In the genomic region with DNA sequence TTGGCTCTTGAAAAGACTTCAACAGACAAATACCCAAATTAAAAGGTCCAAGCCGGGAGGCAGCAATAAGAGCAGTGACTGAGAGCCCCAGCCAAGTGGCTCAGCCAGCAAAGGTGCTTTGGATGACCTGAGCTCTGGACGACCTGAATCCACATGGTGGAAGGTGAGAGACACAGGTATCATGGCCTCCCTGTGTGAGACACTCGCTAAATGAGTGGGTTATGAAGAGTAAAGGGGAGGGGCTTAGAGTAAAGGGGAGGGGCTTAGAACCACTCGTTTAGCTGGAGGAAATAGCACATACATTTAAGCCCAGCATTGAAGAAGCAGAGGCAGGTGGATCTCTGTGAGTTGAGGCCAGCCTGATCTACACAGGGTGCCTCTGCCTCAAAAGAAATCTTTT, we compare ENCODE assay signal across 14 mouse cellular contexts.
"Had no signal": no experiment of that assay in that cellular context is flagged by ENCODE, and none has a peak within 500 bp of the region (broad histone marks: within the 10 kb centered on the region; RNA-seq: fewer than 3 reads in every experiment).

No protein-coding gene starts in this region.

- H3K9ac ChIP-seq: liver, embryonic 14.5 days; liver, postnatal 0 days; lung, embryonic 14.5 days; midbrain, embryonic 12.5 days; midbrain, embryonic 15.5 days; neural tube, embryonic 12.5 days; neural tube, embryonic 15.5 days; stomach, embryonic 15.5 days had no signal

- H3K4me1 ChIP-seq: midbrain, embryonic 15.5 days had no signal

- DNase-seq: liver, postnatal 0 days; right cerebral cortex, adult 18-20 months; right cerebral cortex, postnatal 25 days; spleen, adult 18-20 months; thymus, postnatal 25 days had no signal

- ATAC-seq: liver, postnatal 0 days; lung, postnatal 0 days; midbrain, embryonic 15.5 days had no signal

- H3K27ac ChIP-seq: liver, embryonic 14.5 days; macrophage; midbrain, embryonic 12.5 days; midbrain, embryonic 15.5 days; neural tube, embryonic 12.5 days; neural tube, embryonic 15.5 days; stomach, embryonic 15.5 days had no signal

- H3K4me3 ChIP-seq: midbrain, embryonic 12.5 days; midbrain, embryonic 15.5 days; neural tube, embryonic 12.5 days; neural tube, embryonic 15.5 days; stomach, embryonic 15.5 days had no signal

- H3K4me2 ChIP-seq: lung, embryonic 14.5 days; midbrain, embryonic 12.5 days; midbrain, embryonic 15.5 days; neural tube, embryonic 12.5 days; neural tube, embryonic 15.5 days; stomach, embryonic 15.5 days had no signal

- H3K27me3 ChIP-seq: midbrain, embryonic 15.5 days; neural tube, embryonic 12.5 days; neural tube, embryonic 15.5 days; stomach, embryonic 15.5 days had no signal

- H3K9me3 ChIP-seq: midbrain, embryonic 12.5 days; midbrain, embryonic 15.5 days; neural tube, embryonic 12.5 days; neural tube, embryonic 15.5 days; stomach, embryonic 15.5 days had no signal

- H3K36me3 ChIP-seq: midbrain, embryonic 12.5 days; midbrain, embryonic 15.5 days; neural tube, embryonic 12.5 days; neural tube, embryonic 15.5 days; stomach, embryonic 15.5 days had no signal
